ENCODE assay signal across 8 mouse cellular contexts in genomic region chr19:46131694-46132525, GRCm38 (mm10). TPM values are rescaled to one million over a fixed set of nuclear protein-coding genes. Genes with fewer than 3 reads are reported as not detected.
A peak's percentile ranks its signal among the peaks of the same experiment; 100 is the strongest.
DNase-seq lines count a peak whose midpoint lies in the region; ATAC-seq and TF ChIP-seq lines count a peak whose summit lies in the region.

TSS of gene Elovl3 (plus strand) at chr19:46131897.

- 2% methylated on average over 31 of the region's 31 CpGs for WGBS in embryonic facial prominence, embryonic 15.5 days
- 6% methylated on average over 31 of the region's 31 CpGs for WGBS in limb, embryonic 14.5 days
- 3% methylated on average over 31 of the region's 31 CpGs for WGBS in midbrain, embryonic 16.5 days

- intact Hi-C loops in heart, postnatal 36 days (cut with DNase I): no loop called here

- peak within 1 kb of the TSS; percentile 33 for H3K4me3 ChIP-seq in embryonic facial prominence, embryonic 15.5 days (replicated peaks)
- peak within 1 kb of the TSS; percentile 25 for H3K4me3 ChIP-seq in limb, embryonic 14.5 days (replicated peaks; ENCODE audit: low read length)
- peak within 1 kb of the TSS; percentile 7 for H3K4me3 ChIP-seq in midbrain, embryonic 16.5 days (ENCODE audit: low read depth, low read length)

- H3K27ac ChIP-seq in embryonic facial prominence, embryonic 15.5 days (replicated peaks): no peak within 1 kb of the TSS
- H3K27ac ChIP-seq in limb, embryonic 14.5 days (replicated peaks; ENCODE audit: low read depth, low read length): no peak within 1 kb of the TSS
- H3K27ac ChIP-seq in midbrain, embryonic 16.5 days (ENCODE audit: low read length): no peak within 1 kb of the TSS

- no peak for TF ChIP-seq POLR2A in limb, embryonic 14.5 days (IDR thresholded peaks at IDR 0.05; ENCODE audit: borderline replicate concordance, extremely low read depth, insufficient read depth, insufficient read length)

- ATAC-seq in embryonic facial prominence, embryonic 15.5 days (ENCODE audit: insufficient number of reproducible peaks, low FRiP score, low TSS enrichment, low read depth): 0 out of 2 replicates have a peak, but pooled peaks have one; percentile 51
- ATAC-seq in limb, embryonic 14.5 days (ENCODE audit: low FRiP score, low read depth): no peak
- ATAC-seq in midbrain, embryonic 16.5 days: no peak

- no peaks in the 10 kb centered on the region for H3K36me3 ChIP-seq in embryonic facial prominence, embryonic 15.5 days
- no peaks in the 10 kb centered on the region for H3K36me3 ChIP-seq in limb, embryonic 14.5 days (ENCODE audit: control insufficient read depth, insufficient read depth, low read length)
- no peaks in the 10 kb centered on the region for H3K36me3 ChIP-seq in midbrain, embryonic 16.5 days (ENCODE audit: control insufficient read depth, insufficient read depth, low read length)

- H3K9ac ChIP-seq in embryonic facial prominence, embryonic 15.5 days: no peak within 1 kb of the TSS
- no peak within 1 kb of the TSS for H3K9ac ChIP-seq in limb, embryonic 14.5 days (ENCODE audit: low read depth, low read length, severe bottlenecking)
- H3K9ac ChIP-seq in midbrain, embryonic 16.5 days (ENCODE audit: low read depth, low read length): no peak within 1 kb of the TSS

- H3K4me2 ChIP-seq in embryonic facial prominence, embryonic 15.5 days (replicated peaks): peak within 1 kb of the TSS; percentile 48
- H3K4me2 ChIP-seq in limb, embryonic 14.5 days (replicated peaks; ENCODE audit: low read depth, low read length, severe bottlenecking): peak within 1 kb of the TSS; percentile 40; the same call in 1 of the 2 replicates
- peak within 1 kb of the TSS; percentile 39 for H3K4me2 ChIP-seq in midbrain, embryonic 16.5 days (ENCODE audit: low read length)

- H3K27me3 ChIP-seq in embryonic facial prominence, embryonic 15.5 days: peaks cover 63% of the 10 kb centered on the region
- H3K27me3 ChIP-seq in limb, embryonic 14.5 days (ENCODE audit: control insufficient read depth, insufficient read depth, low read length): peaks cover 61% of the 10 kb centered on the region
- H3K27me3 ChIP-seq in midbrain, embryonic 16.5 days (ENCODE audit: control insufficient read depth, insufficient read depth, low read depth, low read length): peaks cover 44% of the 10 kb centered on the region

- DNase-seq in kidney, adult 11 months: peak; percentile 13
- DNase-seq in kidney, adult 9 months: no peak
- peak; percentile 25 to 30 for DNase-seq in heart, postnatal 36 days
- peak; percentile 36 for DNase-seq in limb, embryonic 14.5 days (ENCODE audit: low spot score)
- DNase-seq in right cerebral cortex, postnatal 4 days: no peak
- DNase-seq in cerebellum, postnatal 4 days (ENCODE audit: low spot score in 2 of 2): no peak

- no peaks in the 10 kb centered on the region for H3K9me3 ChIP-seq in embryonic facial prominence, embryonic 15.5 days (replicated peaks)
- H3K9me3 ChIP-seq in limb, embryonic 14.5 days (ENCODE audit: control insufficient read depth, low read length): no peaks in the 10 kb centered on the region
- H3K9me3 ChIP-seq in midbrain, embryonic 16.5 days (replicated peaks; ENCODE audit: control insufficient read depth, low read length, poor library complexity, severe bottlenecking): no peaks in the 10 kb centered on the region

- H3K4me1 ChIP-seq in embryonic facial prominence, embryonic 15.5 days: peaks cover 24% of the 10 kb centered on the region
- H3K4me1 ChIP-seq in limb, embryonic 14.5 days (ENCODE audit: control insufficient read depth, insufficient read depth, low read length): peaks cover 14% of the 10 kb centered on the region; the same call in 1 of the 2 replicates
- peaks cover 17% of the 10 kb centered on the region; the same call in 1 of the 2 replicates for H3K4me1 ChIP-seq in midbrain, embryonic 16.5 days (ENCODE audit: control insufficient read depth, insufficient read depth, low read length)

RNA-seq across cellular contexts. Expression of gene Elovl3, which starts in this region (rescaled TPM):
- 1.6 and 3.7 TPM in 2 replicates for polyA plus RNA-seq in embryonic facial prominence, embryonic 15.5 days (2015; fragmentation: Nextera tagmentation; extraction: Ambion mirVana)
- under 1 TPM in 1 of 2 experiments, not detected in 1; 0.69 TPM for total RNA-seq in heart, postnatal 36 days (2021)
- 0.15 TPM in 1 of 2 replicates, not detected in the other for polyA plus RNA-seq in limb, embryonic 14.5 days (2012; rRNA removed)
- 0.68 and 0.85 TPM in 2 replicates for polyA plus RNA-seq in limb, embryonic 14.5 days (2014; fragmentation: Nextera tagmentation; extraction: Ambion mirVana)
- 0.15 and 0.17 TPM in 2 replicates for polyA plus RNA-seq in midbrain, embryonic 16.5 days (2015; fragmentation: Nextera tagmentation; extraction: Ambion mirVana)

Comparison
In these comparisons a context has a peak if more than half of its experiments do, and no peak if none do; other contexts are left out.
1. Peak in DNase-seq in heart, postnatal 36 days; RNA of the gene not detected or under 1 TPM.
2. Peak in DNase-seq, H3K4me3 ChIP-seq and H3K4me2 ChIP-seq in limb, embryonic 14.5 days; RNA of the gene not detected or under 1 TPM.